Mouse (Mus musculus): Measurements from ENCODE around the gene Rarb.

The Rarb gene

DNA sequence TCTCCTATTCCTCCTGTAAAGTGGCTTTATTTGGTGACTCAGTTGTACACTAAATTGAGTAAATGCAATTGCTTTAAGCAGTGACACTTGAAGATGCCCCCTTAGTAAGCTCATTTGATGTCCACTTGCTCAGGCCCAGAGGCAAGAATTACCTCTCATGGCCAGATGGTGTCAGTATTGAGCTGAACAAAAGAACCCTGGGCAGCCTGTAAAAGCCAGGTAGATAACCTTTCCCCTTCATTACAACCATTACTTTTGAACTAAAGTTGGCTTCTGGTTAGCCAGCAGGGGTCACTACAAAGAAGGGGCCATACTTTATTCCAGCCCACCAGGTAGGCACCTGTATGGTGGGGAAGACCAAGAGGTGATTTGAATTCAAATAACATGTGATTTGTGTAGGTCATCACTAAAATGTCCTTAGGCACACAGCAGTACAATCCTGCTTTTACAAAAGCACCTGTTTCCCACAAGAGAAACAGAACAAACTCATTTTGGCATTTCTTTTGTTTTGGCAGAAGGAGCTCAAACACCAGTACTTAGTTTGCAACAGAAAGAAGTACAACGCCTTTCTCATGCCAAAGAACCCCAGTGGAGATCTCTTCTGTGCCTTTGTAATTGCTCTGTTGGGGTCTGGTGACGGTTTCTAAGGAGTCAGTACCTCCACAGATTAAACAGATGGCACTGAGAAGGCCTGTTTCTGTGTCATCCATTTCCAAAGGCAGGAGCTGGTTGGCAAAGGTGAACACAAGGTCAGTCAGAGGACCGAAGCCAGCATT lies 384.4 kb downstream of the Rarb start:
- peak; percentile 24 to 45 for DNase-seq (ENCODE audit: low spot score in 2 of 2)

GRCm38 (mm10) chr14:16433206-16433605 lies 385.8 kb downstream of the Rarb start:
- no peak for DNase-seq (ENCODE audit: low spot score in 2 of 2)

GRCm38 (mm10) chr14:16432550-16432949 lies 386.4 kb downstream of the Rarb start:
- DNase-seq (ENCODE audit: low spot score in 2 of 2) = no peak

DNA sequence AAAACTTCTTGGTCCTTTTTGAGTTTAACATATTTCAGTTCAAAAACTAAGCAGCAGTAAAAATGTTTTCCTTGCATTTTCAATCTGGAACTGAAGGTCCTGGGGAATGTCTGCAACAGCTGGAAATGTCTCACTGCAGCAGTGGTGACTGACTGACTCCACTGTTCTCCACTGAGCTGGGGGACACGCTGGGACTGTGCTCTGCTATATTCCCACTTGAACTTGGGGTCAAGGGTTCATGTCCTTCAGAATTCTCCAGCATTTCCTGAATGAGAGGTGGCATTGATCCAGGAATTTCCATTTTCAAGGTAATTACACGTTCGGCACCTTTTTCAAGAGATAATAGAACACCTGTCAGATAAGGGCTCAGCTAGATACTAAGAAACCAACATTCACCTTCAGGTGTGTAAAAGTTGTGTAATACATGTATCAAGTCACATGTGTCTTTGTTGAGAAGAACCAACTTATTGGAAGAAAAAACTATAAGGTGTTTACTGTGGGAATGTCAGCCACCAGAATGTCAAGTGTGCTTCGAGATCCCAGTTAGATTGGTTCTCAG lies 386.9 kb downstream of the Rarb start:
- no peak for DNase-seq (ENCODE audit: low spot score in 2 of 2)

DNA sequence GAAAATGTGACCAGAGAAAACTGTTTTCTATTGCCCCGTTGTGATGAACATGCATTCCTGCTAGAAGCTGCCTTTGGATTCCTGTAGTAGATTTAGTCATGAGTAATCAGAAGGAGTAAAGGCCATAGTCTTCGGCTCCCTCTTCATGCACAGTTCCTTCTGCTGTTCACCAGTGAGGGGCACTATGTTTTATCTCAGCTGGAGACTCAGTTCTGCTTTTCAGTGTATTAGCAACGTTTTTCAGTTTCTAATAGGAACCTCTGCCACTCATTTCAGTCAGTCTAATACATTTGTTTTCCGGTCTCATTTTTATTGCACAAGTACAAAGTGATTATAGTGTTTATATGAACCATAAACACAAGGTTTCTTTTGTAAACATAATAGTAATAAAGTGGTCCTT lies 391.4 kb downstream of the Rarb start:
- DNase-seq (ENCODE audit: low spot score in 2 of 2) = no peak

GRCm38 (mm10) chr14:16414163-16414562 lies 404.8 kb downstream of the Rarb start:
- DNase-seq (ENCODE audit: low spot score in 2 of 2) = no peak

- no peak for DNase-seq (ENCODE audit: low spot score in 2 of 2)
Observed at GRCm38 (mm10) chr14:16405187-16405586, 413.8 kb downstream of the Rarb start.

DNA sequence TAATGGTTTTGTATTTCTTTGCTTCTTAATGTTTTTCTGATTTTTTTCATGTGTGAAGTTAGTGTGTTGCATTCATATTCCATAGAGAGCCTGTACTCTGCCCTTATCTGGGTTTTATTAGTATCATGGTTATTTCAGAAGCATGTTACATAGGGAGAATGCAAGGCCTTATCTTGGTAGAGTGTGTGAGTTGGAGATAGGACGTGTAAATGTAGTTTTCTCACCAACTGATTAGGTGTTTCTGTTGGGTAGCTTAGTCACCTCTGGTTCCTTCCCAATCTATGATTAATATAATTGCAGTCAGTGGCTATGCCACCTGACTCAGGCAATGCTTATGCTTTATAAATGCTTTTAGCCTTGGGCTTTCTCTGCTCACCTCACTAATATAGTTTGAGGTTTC lies 434.2 kb downstream of the Rarb start:
- DNase-seq (ENCODE audit: low spot score in 2 of 2) = no peak
